Mouse (Mus musculus) liver, embryonic 14.5 days (tissue): ENCODE measurements around the gene Avil.

Experiments
- CTCF ChIP-seq: IDR thresholded peaks from 2 replicates; pipeline ENCODE4 v1.5.1; 2016; ENCODE audit warnings: antibody characterized with exemption, low read depth, control low read depth
- EP300 ChIP-seq: IDR thresholded peaks from 2 replicates; pipeline ENCODE4 v1.6.1; 2016; ENCODE audit warnings: antibody characterized with exemption, low read depth

DNA sequence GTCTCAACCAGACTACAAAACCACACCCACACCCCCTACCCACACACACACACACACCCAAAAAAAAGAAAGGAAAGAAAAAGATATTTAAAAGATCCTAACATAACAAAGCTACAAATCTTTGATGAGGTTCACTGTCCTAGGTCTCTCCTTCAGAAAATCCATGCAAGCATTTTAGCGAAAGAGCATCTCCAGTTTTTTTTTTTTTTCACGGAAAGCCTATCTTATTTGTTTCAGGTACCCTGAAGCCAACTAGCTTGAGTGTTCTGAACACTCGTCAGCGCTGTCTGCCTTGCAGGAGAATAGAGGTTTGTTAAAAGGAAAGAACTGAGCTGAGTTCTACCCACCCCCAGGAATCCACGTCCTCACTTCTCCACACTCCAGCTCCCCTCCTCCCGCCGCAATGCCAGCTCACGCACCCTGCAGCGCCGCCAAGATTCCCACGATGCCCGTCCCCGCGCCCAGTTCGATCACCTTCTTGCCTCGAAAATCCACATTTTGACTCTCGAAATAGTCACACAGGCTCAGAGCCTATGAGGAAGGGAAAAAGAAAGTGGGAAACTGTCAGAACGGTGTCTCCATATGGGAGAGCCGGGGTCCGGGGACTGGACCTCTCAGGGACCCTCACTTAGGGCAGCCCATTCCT is 40.2 kb downstream of the Avil start:
- TF ChIP-seq CTCF (no peak), EP300 (no peak)
